Mouse (Mus musculus) erythroblast, adult 5-6 weeks (primary cell): Measurements from ENCODE around the gene Gm2115. TPM values are rescaled to one million over a fixed set of nuclear protein-coding genes. Genes with fewer than 3 reads are reported as not detected.

Experiments used
- ATAC-seq: replicated peaks from 2 replicates; pipeline ENCODE4 v1.8.0; 2016; ENCODE audit warnings: moderate number of reproducible peaks, mild to moderate bottlenecking, moderate TSS enrichment, inconsistent platforms; ENCODE audit not compliant: poor library complexity, low FRiP score, severe bottlenecking
- total RNA-seq, 2 experiments: library from RNA; stranded (forward) in 1 of 2; stranded (reverse) in 1 of 2; fragments of 150-400 nt in 1 of 2; fragments of 200-764, 138-1000 nt in 1 of 2; gene quantifications; 2 replicates each; pipeline versions ENCODE4 v1.2.3 to v1.2.4; 2015 to 2017; ENCODE audit warnings: low replicate concordance in 2 of 2

Gene Gm2115
- total RNA-seq (2015; ENCODE audit: low replicate concordance): not detected in 2 replicates
- total RNA-seq (2017; ENCODE audit: low replicate concordance): 0.43 TPM in 1 of 2 replicates, not detected in the other

DNA sequence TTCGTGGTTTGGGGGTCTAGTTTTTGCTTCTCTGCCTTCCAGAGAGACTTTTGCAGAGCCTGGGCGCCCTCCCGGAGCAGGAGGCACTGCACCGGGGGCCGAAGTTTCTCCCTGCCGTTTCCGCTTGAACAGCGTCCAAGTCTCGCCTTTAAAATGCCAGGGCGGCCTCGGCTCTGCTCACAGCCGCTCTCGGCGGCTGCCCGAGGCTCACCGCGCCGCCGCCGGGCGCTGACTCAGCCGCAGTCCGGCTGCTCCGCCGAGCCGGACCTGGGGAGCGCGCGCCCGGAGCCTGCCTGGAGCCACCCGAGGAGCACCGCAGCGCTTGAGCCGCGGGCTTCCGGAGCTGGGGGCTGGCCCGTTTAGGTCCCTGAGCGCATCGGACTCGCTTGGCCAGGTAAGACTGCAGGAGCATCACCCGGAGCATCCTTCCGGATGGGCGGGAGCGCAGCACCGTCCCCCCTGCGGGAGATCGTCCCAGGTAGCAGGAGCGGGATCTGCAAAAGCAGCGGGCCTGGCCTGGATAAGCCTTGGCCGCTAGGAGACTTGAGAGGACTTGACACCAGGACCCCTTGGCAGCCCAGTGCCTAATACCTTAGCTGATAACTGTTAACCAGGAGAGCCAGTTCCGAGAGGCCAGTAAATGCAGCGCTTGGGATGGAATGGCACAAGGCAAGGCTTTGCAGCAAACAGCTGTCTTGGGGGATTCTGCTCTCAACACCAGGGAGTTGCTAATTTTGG lies at the start of gene Gm2115:
TSS of gene Gm2115 (plus strand) at position 159 of the 738 bp plus-strand sequence.
- ATAC-seq: no peak

DNA sequence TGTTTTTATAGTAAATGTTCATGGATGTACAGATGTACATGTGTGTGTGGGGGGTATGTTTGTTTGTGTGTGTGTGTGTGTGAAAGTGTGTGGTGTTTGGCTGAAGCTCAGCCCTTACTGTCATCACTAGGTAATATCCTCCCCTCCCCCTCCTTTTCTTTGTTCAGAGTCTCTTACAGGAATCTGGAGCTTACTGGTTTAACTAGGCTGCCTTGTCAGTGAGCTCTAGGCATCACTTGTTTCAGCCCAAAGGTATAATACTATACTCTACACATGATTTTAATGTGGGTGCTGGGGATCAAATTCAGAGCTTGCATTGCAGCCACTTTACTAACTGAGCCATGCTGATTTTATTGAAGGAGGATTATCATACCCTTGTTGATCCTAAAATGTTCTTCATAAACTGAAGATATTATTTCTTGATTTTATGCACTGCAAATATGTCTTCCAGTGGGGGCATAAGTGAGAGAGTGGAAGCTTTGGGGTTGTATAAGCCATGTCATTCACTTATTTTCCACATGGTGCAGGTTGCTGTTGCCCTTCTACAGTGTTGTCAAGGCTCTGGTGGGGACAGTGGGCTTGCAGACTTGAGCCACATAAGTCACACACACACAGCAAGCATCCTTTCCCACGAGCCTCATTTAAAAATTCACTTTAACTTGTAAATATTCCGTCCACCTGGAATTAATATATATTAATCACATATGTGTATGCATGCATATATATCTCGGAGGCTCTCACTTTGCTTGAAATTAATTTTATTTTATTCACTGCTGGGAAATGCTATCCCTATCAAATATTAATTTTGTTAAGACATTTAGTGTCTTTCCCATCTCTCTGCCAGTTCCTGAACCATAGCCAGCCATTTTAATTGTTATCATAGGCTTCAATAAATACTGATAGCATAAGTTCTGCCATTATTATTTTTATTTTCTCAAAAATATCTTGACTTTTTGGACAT lies 45.0 kb upstream of the Gm2115 start:
- no peak for ATAC-seq

DNA sequence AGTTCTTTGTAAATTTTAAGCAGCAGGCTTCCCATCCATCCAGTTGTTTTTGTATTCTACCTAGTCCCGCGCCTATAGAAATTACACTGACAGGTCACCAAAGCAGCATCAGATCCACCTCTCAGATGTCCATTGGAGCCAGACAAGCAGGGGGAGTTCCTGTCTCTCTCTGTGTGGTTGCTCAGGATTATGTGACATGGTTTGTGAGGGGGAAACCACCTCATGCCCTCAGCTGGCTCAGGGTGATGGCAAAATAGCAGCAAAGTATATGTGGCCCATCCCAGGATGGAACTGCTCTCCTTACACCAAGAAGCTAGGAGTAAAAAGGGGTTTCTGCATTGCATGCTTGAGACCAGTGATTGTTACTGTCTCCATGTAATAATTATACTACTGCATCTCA lies 42.3 kb upstream of the Gm2115 start:
- no peak for ATAC-seq

DNA sequence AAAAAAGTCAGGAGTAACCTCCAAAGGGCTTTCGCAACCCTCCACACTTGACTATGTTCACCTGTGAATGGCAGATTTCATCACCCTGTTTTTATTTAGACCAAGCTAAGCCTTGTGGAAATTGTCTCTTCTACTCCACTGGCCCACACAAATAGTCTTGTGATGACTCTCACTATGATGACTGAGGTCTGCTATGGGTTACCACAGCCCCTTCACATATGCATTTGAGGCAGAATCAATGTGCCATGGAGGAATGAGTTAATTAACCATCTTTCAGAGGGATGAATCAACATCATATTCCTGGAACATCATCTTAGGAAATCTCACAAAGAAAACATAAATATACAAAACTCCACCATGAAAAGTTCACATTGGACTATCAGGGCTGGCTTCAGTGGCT lies 25.6 kb upstream of the Gm2115 start:
- no peak for ATAC-seq

DNA sequence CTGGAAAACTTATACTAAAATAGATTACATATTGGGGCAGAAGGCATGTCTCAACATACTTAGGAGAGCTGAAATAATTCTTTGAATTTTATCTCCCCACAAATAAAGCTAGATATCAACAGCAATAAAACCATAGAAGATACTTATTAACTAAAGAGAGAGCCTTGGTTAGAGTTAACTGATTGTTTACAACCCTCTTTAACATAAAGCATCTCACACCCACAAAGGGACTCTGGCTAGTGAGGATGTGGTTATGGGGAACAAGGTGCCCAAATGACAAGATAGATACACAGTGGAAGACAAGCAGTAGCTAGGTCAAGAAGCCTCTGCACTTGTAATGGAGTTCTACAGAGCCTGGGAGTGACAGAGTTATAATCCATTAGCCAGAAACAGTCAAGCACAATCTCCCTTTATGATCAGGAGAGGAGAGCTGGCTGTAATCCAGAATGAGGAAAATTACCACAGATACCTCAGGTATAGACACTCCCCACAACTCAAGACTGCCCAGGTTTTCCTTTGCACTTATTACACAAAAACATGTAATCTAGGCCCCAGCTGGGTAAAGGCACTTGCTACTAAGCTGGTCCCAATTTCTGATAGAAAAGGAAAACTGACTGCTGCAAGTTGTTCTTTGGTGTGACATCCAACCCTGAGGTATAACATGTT lies 10.1 kb upstream of the Gm2115 start:
- ATAC-seq: no peak

DNA sequence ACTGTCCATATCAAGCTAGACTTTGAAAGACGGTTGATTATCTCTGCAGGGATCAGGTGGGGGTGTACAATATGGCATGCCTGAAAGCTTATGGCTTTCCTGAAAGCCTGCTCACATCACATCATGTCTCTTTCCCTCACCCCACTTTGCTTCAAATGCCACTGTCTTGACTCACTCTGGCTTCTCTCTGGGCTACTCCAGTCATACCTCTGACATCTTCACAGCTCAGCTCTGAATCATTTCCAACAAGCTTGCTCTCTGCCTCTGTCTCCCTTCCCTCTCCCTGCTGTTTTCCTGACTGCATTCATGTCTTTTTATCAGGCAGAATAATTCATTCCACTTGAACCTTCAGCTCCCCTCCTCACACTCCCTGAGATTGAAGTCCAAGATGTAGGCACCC lies 7.4 kb upstream of the Gm2115 start:
- ATAC-seq: no peak

DNA sequence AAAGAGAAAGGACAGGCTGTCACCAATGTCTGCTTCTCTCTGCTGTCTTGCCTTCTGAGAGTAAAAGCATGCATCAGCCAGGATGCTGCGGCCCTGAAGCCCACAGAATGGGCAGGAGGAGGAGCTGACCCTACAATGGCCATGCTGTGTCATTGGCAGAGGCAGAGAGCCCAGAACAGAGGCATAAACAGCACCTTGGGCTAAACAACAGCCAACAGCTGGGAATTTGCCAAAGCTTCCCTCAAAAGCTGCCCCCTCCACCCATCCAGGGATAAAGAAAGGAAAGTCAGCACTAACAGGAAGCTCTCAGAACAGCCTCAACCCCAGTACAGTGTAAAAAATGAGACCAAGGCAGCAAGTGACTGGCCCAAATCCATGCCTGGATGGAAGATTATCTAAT lies 6.3 kb upstream of the Gm2115 start:
- no peak for ATAC-seq

DNA sequence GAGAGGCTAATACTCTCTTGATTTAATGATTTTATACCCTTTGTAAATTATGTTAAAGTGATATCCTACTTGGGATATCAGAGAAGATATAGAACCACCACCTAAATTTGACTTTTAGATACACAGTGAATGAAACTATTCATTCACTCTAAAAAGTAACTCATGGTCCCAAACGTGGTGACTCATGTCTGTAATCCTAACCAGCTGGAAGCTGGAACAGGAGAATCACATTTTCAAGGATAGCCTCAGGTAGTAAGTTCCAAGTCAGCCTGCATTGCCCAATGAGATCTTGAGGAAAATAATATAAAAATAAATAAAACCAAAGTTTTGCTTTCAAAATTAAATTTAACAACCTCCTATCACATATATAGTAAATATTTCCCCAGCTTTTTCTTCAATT lies 2.6 kb upstream of the Gm2115 start:
- ATAC-seq: no peak

DNA sequence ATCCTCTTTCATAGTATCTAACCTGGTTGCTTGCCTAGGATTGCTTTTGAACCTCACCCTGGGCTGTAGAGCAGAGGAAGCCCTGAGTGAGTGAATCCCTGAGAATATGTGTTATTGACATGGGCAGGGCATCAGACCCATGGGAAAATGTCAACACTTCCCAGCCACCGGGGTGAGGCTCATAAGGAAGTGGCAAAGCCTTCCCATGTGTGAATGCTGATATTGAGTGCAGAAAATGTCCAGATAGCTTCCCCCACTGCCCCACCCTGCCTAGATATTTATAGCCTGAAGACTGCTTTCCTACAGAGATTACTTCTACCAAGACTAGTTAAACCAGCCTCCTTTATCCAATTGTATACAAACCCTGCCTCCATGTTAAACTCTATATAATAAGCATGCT lies 4.0 kb downstream of the Gm2115 start:
- no peak for ATAC-seq

DNA sequence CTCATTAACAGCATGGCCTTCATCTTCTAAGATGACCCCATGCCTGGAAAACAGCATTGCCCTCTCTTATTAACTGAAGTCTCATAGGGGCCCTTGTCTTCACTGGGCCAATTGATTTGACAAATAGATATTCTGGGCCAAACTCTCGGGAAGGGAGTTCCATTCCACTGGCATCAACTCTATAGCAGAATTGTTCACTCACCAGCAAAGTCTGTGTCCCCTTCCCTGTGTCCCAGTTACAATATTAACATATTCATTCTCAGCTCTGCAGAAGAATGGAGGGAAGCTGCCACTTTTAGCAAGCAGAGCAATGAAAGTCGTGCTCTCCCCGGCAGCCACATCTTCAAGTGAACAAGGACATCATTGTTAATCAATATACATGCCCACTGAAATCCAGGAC lies 5.9 kb downstream of the Gm2115 start:
- ATAC-seq: no peak

DNA sequence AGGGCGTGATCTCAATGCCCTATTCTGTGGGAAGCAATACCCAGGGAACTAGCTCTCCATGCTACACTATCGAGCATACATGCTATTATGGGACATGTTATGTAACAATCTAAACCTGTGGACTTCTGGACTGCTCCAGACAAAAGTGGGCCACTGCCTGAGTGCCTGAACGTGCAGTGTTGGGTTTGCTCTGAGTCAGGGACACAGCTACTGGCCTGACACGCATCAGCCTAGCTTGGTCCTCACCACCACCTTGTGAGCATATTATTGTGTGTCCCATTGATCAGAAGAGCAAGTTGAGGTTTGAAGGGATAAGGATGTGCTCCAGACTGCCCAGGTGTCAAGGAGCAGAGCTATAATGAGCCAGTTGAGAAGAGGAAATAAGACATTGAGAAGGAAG lies 16.2 kb downstream of the Gm2115 start:
- ATAC-seq: no peak

DNA sequence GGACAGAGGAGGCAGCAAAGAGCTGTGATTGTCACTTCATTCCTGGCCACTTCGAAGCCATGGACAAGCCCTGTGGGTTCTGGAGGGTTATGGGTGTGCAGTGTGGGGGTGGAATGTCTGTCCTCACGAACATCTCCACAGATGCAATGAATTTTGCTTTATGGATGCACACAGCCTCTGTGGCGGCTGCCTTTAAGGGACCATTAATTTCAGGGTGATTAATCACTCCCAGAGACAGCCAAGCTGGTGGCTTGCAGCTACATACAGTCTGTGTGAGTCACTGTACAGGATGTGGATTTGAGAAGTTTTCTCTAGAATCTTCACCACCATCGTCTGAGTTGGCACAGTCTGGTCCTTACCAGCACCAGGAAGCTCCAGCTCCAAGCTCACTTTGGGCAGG lies 17.9 kb downstream of the Gm2115 start:
- ATAC-seq: no peak

DNA sequence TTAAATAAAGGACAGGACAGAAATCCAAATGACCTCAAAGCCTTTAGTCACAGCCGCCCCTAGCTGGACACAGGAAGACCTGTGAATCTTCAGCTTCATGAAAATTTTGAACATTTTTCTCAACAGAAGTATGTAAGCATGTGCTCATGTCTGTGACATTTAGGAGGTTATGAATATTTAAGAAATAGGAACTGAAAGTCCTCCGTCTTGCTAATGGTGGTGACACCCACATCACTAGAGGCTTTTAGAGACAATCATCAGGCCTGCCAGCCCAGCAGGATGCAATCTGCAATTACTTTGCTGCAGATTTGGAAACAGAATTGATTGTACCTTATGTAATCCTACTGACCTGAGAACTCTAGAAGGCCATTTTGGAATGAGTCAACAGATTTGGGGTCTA lies 22.7 kb downstream of the Gm2115 start:
- no peak for ATAC-seq

DNA sequence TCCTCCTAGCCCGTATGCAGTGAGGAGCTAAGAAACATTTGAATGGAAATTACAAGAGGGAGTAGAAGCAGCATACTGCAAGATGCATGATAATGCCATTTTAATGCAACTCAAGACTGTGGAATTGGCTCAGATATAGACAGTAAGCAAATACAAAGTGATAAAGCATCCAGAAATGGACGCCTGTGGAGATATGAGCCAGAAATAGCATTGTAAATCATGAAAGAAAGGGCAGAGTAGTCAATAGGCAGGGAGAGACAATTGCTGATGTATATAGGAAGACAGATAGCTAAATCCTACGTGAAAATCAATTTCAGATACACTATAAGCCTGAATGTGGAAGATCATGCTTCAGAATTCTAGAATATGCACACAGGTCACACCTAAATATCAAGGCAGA lies 26.5 kb downstream of the Gm2115 start:
- ATAC-seq: no peak

DNA sequence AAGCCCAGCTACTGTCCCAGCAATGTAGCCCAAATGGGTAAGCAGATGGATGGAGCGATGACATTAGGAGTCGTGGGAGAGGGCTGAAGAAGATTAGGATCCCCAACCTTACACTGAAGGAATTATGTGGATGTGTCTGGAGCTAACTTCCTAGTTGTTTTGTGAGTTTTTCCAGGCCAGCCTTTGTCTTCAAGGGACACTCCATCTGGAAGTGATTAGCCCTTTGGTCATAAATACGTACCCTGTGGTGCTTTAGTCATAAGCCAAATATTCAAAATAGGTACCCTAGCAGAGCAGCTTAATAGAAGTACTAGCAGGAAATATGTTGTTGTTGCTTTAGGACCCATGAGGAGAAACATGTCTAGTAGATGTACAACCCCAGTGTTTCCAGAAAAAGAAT lies 28.6 kb downstream of the Gm2115 start:
- ATAC-seq: no peak

DNA sequence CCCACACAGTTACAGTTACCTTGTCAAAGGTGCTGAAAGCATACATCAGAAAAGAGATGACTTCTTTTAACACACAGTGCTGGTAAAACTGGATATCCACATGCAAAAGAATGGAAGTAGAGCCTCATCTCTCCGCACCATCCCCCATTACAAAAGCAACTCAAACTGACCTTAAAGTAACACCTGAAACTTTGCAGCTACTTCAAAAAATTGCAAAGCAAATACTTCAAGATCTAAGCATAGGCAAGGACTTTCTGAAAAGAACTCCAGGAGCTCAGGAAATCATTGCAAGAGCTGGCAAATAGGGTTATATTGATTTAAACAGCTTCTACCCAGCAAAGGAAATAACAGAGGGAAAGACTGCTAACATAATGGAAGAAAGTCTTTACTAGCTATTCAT lies 31.7 kb downstream of the Gm2115 start:
- no peak for ATAC-seq

DNA sequence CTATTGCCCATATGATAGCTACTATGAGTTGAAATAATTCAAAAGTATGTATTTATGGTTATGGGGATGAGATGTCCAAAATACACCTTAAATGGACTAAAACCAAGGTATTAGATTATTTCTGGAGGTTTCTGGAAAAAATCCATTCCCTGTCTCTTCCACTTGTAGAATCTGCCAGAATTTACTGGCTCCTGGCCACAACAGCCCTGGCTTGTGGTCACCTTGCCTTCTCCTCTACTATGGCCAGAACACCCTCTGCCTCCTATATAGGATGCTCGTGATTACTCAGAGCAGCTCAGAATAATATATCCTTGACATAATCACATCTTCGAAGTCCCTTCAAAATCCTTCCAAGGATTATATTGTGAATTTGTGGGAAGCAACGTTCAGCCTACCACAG lies 35.5 kb downstream of the Gm2115 start:
- no peak for ATAC-seq

DNA sequence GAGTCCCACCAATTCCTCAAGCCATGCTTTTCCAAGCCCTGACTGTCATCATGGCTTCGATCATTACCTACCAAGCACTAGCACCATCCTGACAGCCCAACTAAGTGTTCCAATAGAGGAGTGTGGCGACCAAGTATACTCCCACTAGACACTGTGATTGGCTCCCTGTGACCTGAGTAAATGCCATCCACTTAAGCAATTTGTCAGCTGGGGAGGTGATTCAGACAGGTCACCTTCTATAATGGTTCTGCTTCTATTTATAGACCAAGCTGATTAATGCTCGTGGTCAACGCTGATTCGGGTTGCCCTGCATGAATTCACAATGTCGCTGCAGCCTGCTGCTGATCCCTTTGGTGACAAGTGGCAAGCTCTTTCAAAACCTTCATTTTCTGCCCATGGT lies 37.4 kb downstream of the Gm2115 start:
- no peak for ATAC-seq

DNA sequence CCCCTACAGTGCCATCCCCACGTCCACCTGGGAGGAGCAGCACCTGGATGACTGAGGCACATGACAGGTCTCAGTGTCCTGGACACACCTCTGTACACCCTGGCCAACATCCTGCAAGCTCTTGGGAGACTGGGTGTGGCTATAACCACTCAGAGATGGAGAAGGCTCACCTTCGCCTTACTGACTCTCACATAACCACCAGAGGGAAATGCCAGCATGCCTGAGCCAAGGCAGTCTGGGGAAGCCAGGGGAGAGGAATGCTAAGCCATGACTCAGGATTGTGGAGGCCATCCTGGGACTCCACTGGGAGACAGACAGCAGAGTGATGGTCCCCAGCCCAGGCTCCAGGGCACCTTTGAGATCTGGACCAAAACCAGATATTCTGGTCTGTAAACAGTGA lies 48.3 kb downstream of the Gm2115 start:
- ATAC-seq: no peak

DNA sequence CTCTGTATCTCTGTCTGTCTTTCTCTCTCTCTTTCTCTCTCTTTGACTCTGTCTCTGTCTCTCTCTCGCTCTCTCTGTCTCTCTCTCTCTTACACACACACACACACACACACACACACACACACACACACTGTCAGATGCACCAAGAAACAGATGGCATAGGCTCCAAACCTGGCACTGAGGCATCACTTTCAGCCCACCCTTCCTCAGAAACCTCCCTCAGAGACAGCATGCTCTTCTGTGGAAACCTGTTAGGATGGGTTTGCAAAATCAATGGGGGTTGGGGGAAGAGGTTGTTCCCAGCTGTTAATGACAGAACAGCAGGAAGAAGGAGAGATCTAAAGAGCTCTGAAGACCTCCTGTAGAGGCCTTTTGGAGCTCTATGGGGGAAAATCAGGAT lies 50.1 kb downstream of the Gm2115 start:
- ATAC-seq: no peak

DNA sequence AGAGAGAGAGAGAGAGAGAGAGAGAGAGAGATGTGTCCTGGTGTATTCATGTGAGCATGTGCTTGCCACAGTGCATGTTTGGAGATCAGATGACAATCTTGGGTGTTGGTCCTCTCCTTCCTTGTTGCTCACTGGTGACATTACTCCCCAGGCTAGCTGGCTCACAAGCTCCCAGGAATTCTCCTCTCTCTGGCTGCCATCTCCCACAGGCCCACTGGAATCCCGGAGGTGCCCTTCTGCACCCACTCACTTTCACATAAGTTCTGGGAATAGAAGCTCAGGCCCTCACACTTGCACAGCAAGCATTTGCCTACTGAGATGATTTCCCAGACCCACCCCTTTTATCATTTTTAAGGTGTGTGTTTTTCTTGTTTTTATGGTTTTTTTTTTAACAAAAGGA lies 51.0 kb downstream of the Gm2115 start:
- ATAC-seq: no peak
